Mouse (Mus musculus) myocyte (in vitro differentiated cells): ENCODE results near the gene Camsap2.

ENCODE experiments used
- CEBPB ChIP-seq: IDR thresholded peaks from 2 replicates; pipeline ENCODE4 v1.6.1; 2011; ENCODE audit warnings: mild to moderate bottlenecking, moderate library complexity; ENCODE audit not compliant: poor library complexity, insufficient read depth, severe bottlenecking
- E2F4 ChIP-seq: IDR thresholded peaks from one replicate; pipeline ENCODE4 v1.6.1; 2011; ENCODE audit warnings: mild to moderate bottlenecking, control low read depth, moderate library complexity; ENCODE audit not compliant: insufficient read depth
- MAX ChIP-seq: IDR thresholded peaks from one replicate; pipeline ENCODE4 v1.6.1; 2011; ENCODE audit warnings: low read depth, mild to moderate bottlenecking, control low read depth
- MYOD1 ChIP-seq, 3 experiments: IDR thresholded peaks; one replicate each; pipeline ENCODE4 v1.6.1; 2011; ENCODE audit warnings: control low read depth in 2 of 3, low read depth in 2 of 3, mild to moderate bottlenecking in 2 of 3, moderate library complexity in 1 of 3; ENCODE audit not compliant: insufficient read length in 2 of 3, control insufficient read depth in 1 of 3
- MYOG ChIP-seq, 3 experiments: IDR thresholded peaks; one replicate each; pipeline ENCODE4 v1.6.1; 2011; ENCODE audit warnings: control low read depth in 2 of 3, low read depth in 2 of 3, mild to moderate bottlenecking in 2 of 3; ENCODE audit not compliant: insufficient read length in 2 of 3, control insufficient read depth in 1 of 3, insufficient read depth in 1 of 3
- POLR2A ChIP-seq: IDR thresholded peaks from one replicate; pipeline ENCODE4 v1.6.1; 2011; ENCODE audit warnings: low read depth, mild to moderate bottlenecking, control low read depth, moderate library complexity; ENCODE audit not compliant: insufficient read length
- POLR2AphosphoS2 ChIP-seq: IDR thresholded peaks from one replicate; pipeline ENCODE4 v1.6.1; 2011; ENCODE audit warnings: low read depth, control low read depth; ENCODE audit not compliant: insufficient read length
- TCF12 ChIP-seq: IDR thresholded peaks from one replicate; pipeline ENCODE4 v1.6.1; 2011; ENCODE audit warnings: mild to moderate bottlenecking, control low read depth; ENCODE audit not compliant: poor library complexity, insufficient read depth, severe bottlenecking
- TCF3 ChIP-seq: IDR thresholded peaks from one replicate; pipeline ENCODE4 v1.6.1; 2011; ENCODE audit warnings: low read depth, control low read depth; ENCODE audit not compliant: insufficient read length
- USF1 ChIP-seq: IDR thresholded peaks from one replicate; pipeline ENCODE4 v1.6.1; 2011; ENCODE audit warnings: low read depth, mild to moderate bottlenecking, control low read depth, moderate library complexity

DNA sequence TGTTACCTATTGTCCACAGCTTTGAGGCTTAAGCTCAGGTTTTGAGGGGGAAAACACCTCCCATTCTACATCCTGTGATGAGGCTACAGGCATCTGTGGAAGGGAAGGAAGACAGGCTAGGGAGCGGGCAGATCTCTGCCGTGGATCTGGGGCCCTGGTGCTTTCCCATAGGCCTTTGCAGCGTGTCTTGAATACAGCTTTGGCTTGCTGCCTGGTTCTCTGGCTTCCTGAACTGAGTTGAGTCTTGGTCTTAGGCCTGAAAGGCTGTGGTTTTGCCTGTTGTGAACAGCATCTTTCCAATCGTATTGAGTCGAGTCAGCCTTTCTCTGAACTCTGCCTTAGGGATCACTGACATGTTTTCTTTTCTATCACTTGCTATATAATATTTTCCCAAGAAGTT lies 35.7 kb upstream of the Camsap2 start:
- TF ChIP-seq POLR2A (no peak), TCF3 (no peak), USF1 (no peak), MYOD1 (IDR thresholded peaks at IDR 0.05; ENCODE audit: control insufficient read depth in 1 of 3, insufficient read length in 2 of 3, low read depth in 2 of 3) (no peak), TCF12 (no peak), MYOG (IDR thresholded peaks at IDR 0.05; ENCODE audit: control insufficient read depth in 1 of 3, insufficient read depth in 1 of 3, insufficient read length in 2 of 3, low read depth in 2 of 3) (no peak), MAX (no peak), E2F4 (no peak), CEBPB (no peak), POLR2AphosphoS2 (no peak)
